Mouse (Mus musculus): ENCODE data around the gene Zpbp2. TPM values are rescaled to one million over a fixed set of nuclear protein-coding genes. Genes with fewer than 3 reads are reported as not detected.
"Not testable (repeated sequence)": the region's sequence is repeated elsewhere in the genome, so short reads cannot be mapped to it uniquely, and the experiment has no call there.

The Zpbp2 gene
- total RNA-seq, 2 experiments from 2014 or later = not detected

GRCm38 (mm10) chr11:98587684-98588546 is 37.0 kb downstream of the Zpbp2 start:
- intact Hi-C loops (cut with DNase I) = loop anchor here (2.0 to 5.0 kb wide), 2 partner anchors 37 to 131 kb away; partner anchors contain the start of gene Zpbp2
- peak; percentile 79 to 86 for DNase-seq

GRCm38 (mm10) chr11:98588833-98589281 is 38.0 kb downstream of the Zpbp2 start:
- intact Hi-C loops (cut with DNase I) = loop anchor here (5.0 kb wide), 1 partner anchor 132 kb away; no protein-coding TSS in a partner anchor
- DNase-seq = peak in 1 of 2 experiments; percentile 29

- intact Hi-C loops (cut with DNase I) = loop anchor here (5.0 kb wide), 1 partner anchor 132 kb away; no protein-coding TSS in a partner anchor
- no peak for DNase-seq
Measured at GRCm38 (mm10) chr11:98589306-98589705, 38.4 kb downstream of the Zpbp2 start.

GRCm38 (mm10) chr11:98590548-98591445 is 39.9 kb downstream of the Zpbp2 start:
- intact Hi-C loops (cut with DNase I) = no loop called here
- no peak for DNase-seq

- intact Hi-C loops (cut with DNase I) = no loop called here
- DNase-seq = no peak
Measured at GRCm38 (mm10) chr11:98595021-98595420, 44.1 kb downstream of the Zpbp2 start.

- intact Hi-C loops (cut with DNase I) = no loop called here
- no peak for DNase-seq
Measured at GRCm38 (mm10) chr11:98595473-98595872, 44.6 kb downstream of the Zpbp2 start.

- intact Hi-C loops (cut with DNase I) = no loop called here
- no peak for DNase-seq
Measured at GRCm38 (mm10) chr11:98595955-98596354, 45.1 kb downstream of the Zpbp2 start.

- peak; percentile 48 to 73 for DNase-seq
- intact Hi-C loops (cut with DNase I) = loop anchor here (1.0 kb wide), 1 partner anchor 42 kb away; no protein-coding TSS in a partner anchor
Measured at GRCm38 (mm10) chr11:98597363-98597762, 46.5 kb downstream of the Zpbp2 start.

- DNase-seq = no peak
- intact Hi-C loops (cut with DNase I) = loop anchor here (1.0 kb wide), 1 partner anchor 43 kb away; no protein-coding TSS in a partner anchor
Measured at GRCm38 (mm10) chr11:98597991-98598390, 47.1 kb downstream of the Zpbp2 start, which contains the start of gene Lrrc3c. Lrrc3c (plus strand) TSS chr11:98598291.

- intact Hi-C loops (cut with DNase I) = no loop called here
- DNase-seq = no peak
Measured at GRCm38 (mm10) chr11:98598851-98599290, 48.0 kb downstream of the Zpbp2 start.

GRCm38 (mm10) chr11:98599291-98599690 is 48.4 kb downstream of the Zpbp2 start:
- no peak for DNase-seq
- intact Hi-C loops (cut with DNase I) = no loop called here

GRCm38 (mm10) chr11:98602090-98602690 is 51.3 kb downstream of the Zpbp2 start:
- no peak for DNase-seq
- intact Hi-C loops (cut with DNase I) = no loop called here

GRCm38 (mm10) chr11:98603953-98604352 is 53.1 kb downstream of the Zpbp2 start:
- no peak for DNase-seq
- intact Hi-C loops (cut with DNase I) = loop anchor here (2.0 kb wide), 1 partner anchor 35 kb away; no protein-coding TSS in a partner anchor

GRCm38 (mm10) chr11:98604911-98605310 is 54.0 kb downstream of the Zpbp2 start:
- intact Hi-C loops (cut with DNase I) = loop anchor here (1.0 to 5.0 kb wide), 3 partner anchors 29 to 52 kb away; no protein-coding TSS in a partner anchor
- not testable (repeated sequence) for DNase-seq

- intact Hi-C loops (cut with DNase I) = loop anchor here (5.0 kb wide), 1 partner anchor 51 kb away; no protein-coding TSS in a partner anchor
- DNase-seq = no peak
Measured at GRCm38 (mm10) chr11:98606763-98607162, 55.9 kb downstream of the Zpbp2 start.

Other genes starting within 250 kb of the Zpbp2 start
- gene Neurod2, start 221.4 kb upstream of the Zpbp2 start, total RNA-seq (2021) = not detected
- gene Ppp1r1b, start 202.7 kb upstream of the Zpbp2 start, total RNA-seq (2021) = 1 to 10 TPM; 4.6 to 7.0 TPM
- 10 to 100 TPM; 21.5 to 26.8 TPM for gene Stard3, start 192.7 kb upstream of the Zpbp2 start, total RNA-seq (2021)
- gene Tcap, start 167.3 kb upstream of the Zpbp2 start, total RNA-seq (2021) = 1,000 to 10,000 TPM; 1,783 to 3,188 TPM
- gene Pnmt, start 164.6 kb upstream of the Zpbp2 start, total RNA-seq (2021) = 1 to 10 TPM in 1 of 2 experiments, under 1 TPM in 1; 0.76 to 1.6 TPM
- gene Pgap3, start 150.6 kb upstream of the Zpbp2 start, total RNA-seq (2021) = 1 to 10 TPM; 8.5 to 9.2 TPM
- 10 to 100 TPM in 1 of 2 experiments, 1 to 10 TPM in 1; 7.2 to 10.6 TPM for gene Erbb2, start 138.6 kb upstream of the Zpbp2 start, total RNA-seq (2021)
- gene Mien1, start 112.1 kb upstream of the Zpbp2 start, total RNA-seq (2021) = 10 to 100 TPM; 53.0 to 66.2 TPM
- under 1 TPM; 0.14 to 0.31 TPM for gene Grb7, start 104.7 kb upstream of the Zpbp2 start, total RNA-seq (2021)
- gene Ikzf3, start 5.1 kb upstream of the Zpbp2 start, total RNA-seq (2021) = under 1 TPM; 0.44 to 0.84 TPM
- gene Ormdl3, start 36.3 kb downstream of the Zpbp2 start, total RNA-seq (2021) = 10 to 100 TPM; 39.3 to 40.4 TPM
- not detected for gene Lrrc3c, start 47.2 kb downstream of the Zpbp2 start, total RNA-seq (2021)
- 1 to 10 TPM; 5.4 to 6.4 TPM for gene Gm12355, start 74.6 kb downstream of the Zpbp2 start, total RNA-seq (2021)
- gene Gsdma3, start 75.3 kb downstream of the Zpbp2 start, total RNA-seq (2021) = 1 to 10 TPM; 3.0 to 3.3 TPM
- gene Gsdma2, start 95.7 kb downstream of the Zpbp2 start, total RNA-seq (2021) = not detected
- not detected for gene Gsdma, start 113.3 kb downstream of the Zpbp2 start, total RNA-seq (2021)
- gene Psmd3, start 131.5 kb downstream of the Zpbp2 start, total RNA-seq (2021) = 100 to 1,000 TPM; 102 to 104 TPM
- gene Csf3, start 150.2 kb downstream of the Zpbp2 start, total RNA-seq (2021) = not detected
- 10 to 100 TPM; 45.2 to 52.7 TPM for gene Med24, start 178.3 kb downstream of the Zpbp2 start, total RNA-seq (2021)
- gene Thra, start 189.5 kb downstream of the Zpbp2 start, total RNA-seq (2021) = 100 to 1,000 TPM; 100 to 111 TPM
- gene Nr1d1, start 224.2 kb downstream of the Zpbp2 start, total RNA-seq (2021) = 100 to 1,000 TPM; 104 to 107 TPM
- 10 to 100 TPM; 74.4 to 75.3 TPM for gene Msl1, start 244.4 kb downstream of the Zpbp2 start, total RNA-seq (2021)

Measured in heart, postnatal 36 days (tissue).